Mouse (Mus musculus) cerebellum, adult 11-12 months (tissue): ENCODE results near the gene Gpbar1.
"Not testable (repeated sequence)": the region's sequence is repeated elsewhere in the genome, so short reads cannot be mapped to it uniquely, and the experiment has no call there.

Source experiments
- DNase-seq: peaks from one replicate; pipeline ENCODE4 v3.0.0; 2022

Gene Gpbar1

GRCm38 (mm10) chr1:74297269-74297668 is 18.9 kb downstream of the Gpbar1 start:
- peak; percentile 56 for DNase-seq

- no peak for DNase-seq
These were observed 19.9 kb downstream of the Gpbar1 start for GRCm38 (mm10) chr1:74298157-74298750.

- DNase-seq = peak; percentile 72
These were observed 20.6 kb downstream of the Gpbar1 start for GRCm38 (mm10) chr1:74298996-74299395.

GRCm38 (mm10) chr1:74300347-74301110 is 22.2 kb downstream of the Gpbar1 start:
- DNase-seq = no peak

GRCm38 (mm10) chr1:74302229-74302628 is 23.9 kb downstream of the Gpbar1 start:
- no peak for DNase-seq

GRCm38 (mm10) chr1:74302835-74303234 is 24.5 kb downstream of the Gpbar1 start:
- peak; percentile 46 for DNase-seq

GRCm38 (mm10) chr1:74303509-74304338 is 25.4 kb downstream of the Gpbar1 start:
- DNase-seq = peak; percentile 66

GRCm38 (mm10) chr1:74304339-74304790 is 26.0 kb downstream of the Gpbar1 start:
- no peak for DNase-seq

GRCm38 (mm10) chr1:74304946-74305345 is 26.6 kb downstream of the Gpbar1 start:
- DNase-seq = no peak

GRCm38 (mm10) chr1:74305522-74305921 is 27.2 kb downstream of the Gpbar1 start, which contains the start of gene Tmbim1:
Tmbim1 (minus strand) TSS chr1:74305622.
- DNase-seq = no peak

GRCm38 (mm10) chr1:74307146-74307545 is 28.8 kb downstream of the Gpbar1 start:
- no peak for DNase-seq

- DNase-seq = no peak
These were observed 29.9 kb downstream of the Gpbar1 start for GRCm38 (mm10) chr1:74308001-74308964.

GRCm38 (mm10) chr1:74309767-74310166 is 31.4 kb downstream of the Gpbar1 start:
- DNase-seq = no peak

- DNase-seq = no peak
These were observed 34.8 kb downstream of the Gpbar1 start for GRCm38 (mm10) chr1:74313049-74313692.

- no peak for DNase-seq
These were observed 36.4 kb downstream of the Gpbar1 start for GRCm38 (mm10) chr1:74314796-74315195.

GRCm38 (mm10) chr1:74316114-74316827 is 37.9 kb downstream of the Gpbar1 start:
- no peak for DNase-seq

- no peak for DNase-seq
These were observed 40.4 kb downstream of the Gpbar1 start for GRCm38 (mm10) chr1:74318711-74319110.

- no peak for DNase-seq
These were observed 43.0 kb downstream of the Gpbar1 start for GRCm38 (mm10) chr1:74321396-74321795.

GRCm38 (mm10) chr1:74326916-74327315 is 48.6 kb downstream of the Gpbar1 start:
- DNase-seq = not testable (repeated sequence)
